Mouse (Mus musculus): ENCODE data around the gene Ncf1.

DNA sequence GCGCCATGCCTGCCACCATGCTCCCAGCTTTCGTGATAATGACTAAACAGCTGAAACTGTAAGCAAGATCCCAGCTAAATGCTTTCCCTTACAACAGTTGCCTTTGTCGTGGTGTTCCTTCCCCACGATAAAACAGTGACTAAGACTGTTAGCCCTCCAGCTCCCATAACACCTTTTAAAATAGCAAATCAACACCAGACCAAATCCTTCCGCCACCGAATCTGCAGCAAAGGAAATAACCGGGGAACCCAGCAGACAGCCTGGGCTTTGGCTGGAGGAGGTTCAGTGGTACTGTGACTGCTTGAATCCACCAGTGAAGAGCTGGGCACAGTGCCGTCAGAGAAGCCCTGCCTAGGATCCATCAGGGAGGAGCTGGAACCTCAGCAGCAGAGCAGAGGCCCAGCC, 19.8 kb upstream of the Ncf1 start:
- TF ChIP-seq CTCF (IDR thresholded peaks at IDR 0.05; ENCODE audit: low read depth) (no peak), EP300 (IDR thresholded peaks at IDR 0.05; ENCODE audit: low read depth) (no peak)

All from liver, postnatal 0 days (tissue).